Mouse (Mus musculus) layer of hippocampus, postnatal 25 days (tissue): ENCODE data around the gene Zfp853. TPM values are rescaled to one million over a fixed set of nuclear protein-coding genes. Genes with fewer than 3 reads are reported as not detected.

Experiments
- DNase-seq, 2 experiments: peaks; one replicate each; pipeline ENCODE4 v3.0.0; 2022; ENCODE audit warnings: mixed read lengths in 2 of 2, low spot score in 1 of 2; ENCODE audit errors: extremely low spot score in 1 of 2
- total RNA-seq, 2 experiments: library from RNA; stranded (reverse); gene quantifications; 2 replicates each; pipeline ENCODE4 v1.2.3; 2021

Gene Zfp853
- total RNA-seq, 2 experiments from 2014 or later, result 5.5 to 6.6 TPM

DNA sequence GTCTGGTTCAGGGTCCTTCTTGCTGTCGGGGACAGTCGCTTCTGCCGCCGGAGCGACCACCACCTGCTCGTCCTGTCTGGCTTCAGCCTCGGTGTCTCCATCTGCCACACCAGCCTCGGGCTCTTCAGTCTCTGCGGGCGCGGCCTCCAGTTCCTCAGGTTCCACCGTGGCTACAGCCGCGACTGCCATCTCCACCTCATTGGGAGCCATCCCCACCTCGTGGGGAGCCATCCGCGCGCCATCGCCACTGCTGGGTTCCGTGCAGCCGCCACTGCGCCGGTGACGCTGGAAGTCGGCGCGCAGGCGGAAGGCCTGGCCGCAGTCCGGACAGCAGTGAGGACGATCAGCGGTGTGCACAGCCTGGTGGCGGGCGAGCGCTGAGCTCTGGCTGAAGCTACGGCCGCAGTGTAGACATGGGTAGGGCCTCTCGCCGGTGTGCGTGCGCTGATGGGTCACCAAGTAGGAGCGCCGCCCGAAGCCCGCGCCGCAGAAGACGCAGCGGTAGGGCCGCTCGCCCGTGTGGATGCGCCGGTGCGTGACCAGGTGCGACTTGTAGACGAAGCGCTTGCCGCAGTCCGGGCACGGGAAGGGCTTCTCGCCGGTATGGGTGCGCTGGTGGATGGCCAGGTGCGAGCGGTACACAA, 38.8 kb downstream of the Zfp853 start:
- no peak for DNase-seq

DNA sequence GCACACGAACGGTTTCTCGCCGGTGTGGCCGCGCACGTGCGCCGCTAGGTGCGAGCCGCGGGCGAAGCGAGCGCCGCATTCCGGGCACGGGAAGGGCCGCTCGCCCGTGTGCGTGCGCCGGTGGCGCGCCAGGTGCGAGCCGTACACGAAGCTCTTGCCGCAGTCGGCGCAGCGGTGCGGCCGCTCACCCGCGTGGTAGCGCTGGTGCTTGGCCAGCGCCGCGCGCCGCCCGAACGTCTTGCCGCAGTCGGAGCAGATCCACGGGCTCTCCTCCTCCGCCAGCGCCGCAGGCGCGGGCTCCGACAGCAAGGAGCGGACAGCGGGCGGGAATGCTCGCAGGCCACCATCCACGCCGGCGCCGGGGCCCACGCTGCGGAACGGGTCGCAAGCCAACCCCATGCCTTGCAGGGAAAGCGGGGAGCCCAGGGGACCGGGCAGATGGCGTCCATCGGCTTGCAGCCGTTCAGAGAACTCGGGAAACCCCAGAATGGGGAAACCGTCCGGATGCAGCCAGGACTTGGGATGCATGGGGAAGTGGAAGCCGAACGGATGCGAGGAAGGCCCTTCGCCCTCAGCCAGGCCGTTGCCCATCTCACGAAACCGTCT, 39.4 kb downstream of the Zfp853 start:
- no peak for DNase-seq

- DNase-seq, result no peak
These were observed 40.1 kb downstream of the Zfp853 start for GRCm38 (mm10) chr5:143253186-143253880.

- no peak for DNase-seq
These were observed 40.6 kb downstream of the Zfp853 start for GRCm38 (mm10) chr5:143252791-143253185.

GRCm38 (mm10) chr5:143252039-143252438, 41.4 kb downstream of the Zfp853 start:
- DNase-seq, result no peak

GRCm38 (mm10) chr5:143244926-143245325, 48.5 kb downstream of the Zfp853 start:
- no peak for DNase-seq

Other genes with a start within 250 kb of the Zfp853 start
- 10 to 100 TPM; 46.6 to 47.5 TPM for gene Rnf216, start 180.6 kb downstream of the Zfp853 start, total RNA-seq
- gene Olfr718-ps1, start 146.0 kb downstream of the Zfp853 start, total RNA-seq, result under 1 TPM; 0.10 to 0.21 TPM
- 10 to 100 TPM; 12.8 to 15.2 TPM for gene Rbak, start 112.8 kb downstream of the Zfp853 start, total RNA-seq
- not detected for gene Spdye4b, start 112.6 kb downstream of the Zfp853 start, total RNA-seq
- not detected for gene Spdye4a, start 66.7 kb downstream of the Zfp853 start, total RNA-seq
- gene Zfp12, start 58.5 kb downstream of the Zfp853 start, total RNA-seq, result 10 to 100 TPM; 28.4 to 31.2 TPM
- gene Zfp316, start 23.6 kb downstream of the Zfp853 start, total RNA-seq, result 10 to 100 TPM; 22.0 to 22.5 TPM
- gene E130309D02Rik, start 21.7 kb upstream of the Zfp853 start, total RNA-seq, result 10 to 100 TPM; 23.4 to 25.2 TPM
- gene Zdhhc4, start 35.6 kb upstream of the Zfp853 start, total RNA-seq, result 10 to 100 TPM; 41.8 to 49.9 TPM
- 1 to 10 TPM; 1.1 to 1.4 TPM for gene Grid2ip, start 63.7 kb upstream of the Zfp853 start, total RNA-seq
- gene Kdelr2, start 110.2 kb upstream of the Zfp853 start, total RNA-seq, result 10 to 100 TPM; 34.6 to 39.0 TPM
- gene Daglb, start 171.0 kb upstream of the Zfp853 start, total RNA-seq, result 10 to 100 TPM; 25.0 to 26.7 TPM
- 100 to 1,000 TPM; 409 to 455 TPM for gene Rac1, start 234.4 kb upstream of the Zfp853 start, total RNA-seq